Mouse (Mus musculus) Muller cell, postnatal 12 days (primary cell): ENCODE measurements around the gene Sh3d19.

ENCODE experiments used
- DNase-seq: peaks from one replicate; pipeline ENCODE4 v3.0.0-alpha.2; 2015; ENCODE audit errors: inconsistent ontology term

The Sh3d19 gene

GRCm38 (mm10) chr3:85970742-85971598 is at the start of gene Sh3d19:
Gene Sh3d19, plus strand, starts transcription at chr3:85971109.
- DNase-seq, result peak; percentile 92

- DNase-seq, result peak; percentile 11
Measured at GRCm38 (mm10) chr3:85922331-85922730, 48.6 kb upstream of the Sh3d19 start.

DNA sequence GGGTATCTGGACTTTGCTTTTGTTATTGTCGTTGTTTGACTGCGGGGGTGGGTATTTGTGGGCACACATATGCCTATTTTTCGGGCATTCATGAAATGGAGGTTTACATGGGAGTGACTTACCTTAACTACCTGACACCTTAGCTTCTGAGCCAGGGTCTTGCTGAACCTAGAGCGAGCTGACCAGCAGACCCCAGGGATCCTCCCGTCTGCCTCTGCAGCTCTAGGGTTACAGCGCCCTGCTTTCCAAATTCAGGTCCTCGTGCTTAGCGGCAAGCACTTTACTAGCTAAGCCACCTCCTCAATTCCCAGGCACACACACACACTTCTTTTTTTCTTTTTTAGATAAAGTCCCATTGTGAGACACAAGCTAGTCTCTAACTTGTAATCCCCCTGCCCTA is 47.6 kb upstream of the Sh3d19 start:
- no peak for DNase-seq

DNA sequence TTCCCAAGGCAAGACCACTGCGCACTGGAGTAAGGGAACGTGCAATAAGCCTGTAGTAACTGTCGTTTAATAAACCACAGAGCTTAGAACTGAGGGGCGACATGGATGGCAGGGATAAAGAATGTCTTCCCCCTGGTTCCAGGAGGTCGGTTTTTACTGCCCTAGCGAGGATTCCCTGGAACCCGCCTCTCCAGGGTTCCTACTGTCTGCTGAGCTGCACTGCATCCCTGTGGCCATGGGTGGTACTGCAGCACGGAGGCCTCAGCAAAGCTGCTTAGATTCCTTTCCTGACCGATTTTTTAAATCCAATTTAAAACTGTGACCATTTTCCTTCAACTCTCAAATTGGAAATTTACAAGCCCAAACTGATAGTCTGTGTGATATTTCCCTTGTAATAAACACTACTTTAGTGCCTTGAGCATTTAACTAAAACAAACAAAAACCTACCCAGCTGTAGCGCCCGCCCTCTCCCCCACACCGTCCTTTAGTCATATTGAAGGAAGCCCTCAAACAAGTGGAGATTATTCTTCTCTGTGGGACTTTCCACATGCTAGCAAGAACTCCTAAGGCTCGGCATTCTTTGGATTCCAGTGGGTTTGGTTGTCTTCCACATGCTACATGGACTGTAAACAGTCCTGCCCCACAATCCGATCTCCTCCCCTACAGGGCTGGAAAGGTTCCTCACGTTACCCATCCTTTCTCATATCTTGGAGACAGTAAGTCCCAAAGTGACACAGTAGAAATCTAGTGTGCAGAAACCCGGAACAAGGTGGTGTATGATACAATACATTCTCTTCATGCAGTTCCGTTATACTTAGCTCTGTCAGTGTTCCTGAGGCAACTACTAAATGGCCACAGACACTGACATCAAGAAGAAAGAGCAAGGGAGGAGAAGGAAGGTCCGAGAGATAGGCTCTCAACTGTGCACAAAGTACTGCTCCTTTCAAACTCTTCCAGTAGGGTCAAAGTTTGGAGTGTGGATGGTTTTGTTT is 46.7 kb upstream of the Sh3d19 start:
- peak; percentile 96 for DNase-seq

GRCm38 (mm10) chr3:85927296-85927695 is 43.6 kb upstream of the Sh3d19 start:
- no peak for DNase-seq

DNA sequence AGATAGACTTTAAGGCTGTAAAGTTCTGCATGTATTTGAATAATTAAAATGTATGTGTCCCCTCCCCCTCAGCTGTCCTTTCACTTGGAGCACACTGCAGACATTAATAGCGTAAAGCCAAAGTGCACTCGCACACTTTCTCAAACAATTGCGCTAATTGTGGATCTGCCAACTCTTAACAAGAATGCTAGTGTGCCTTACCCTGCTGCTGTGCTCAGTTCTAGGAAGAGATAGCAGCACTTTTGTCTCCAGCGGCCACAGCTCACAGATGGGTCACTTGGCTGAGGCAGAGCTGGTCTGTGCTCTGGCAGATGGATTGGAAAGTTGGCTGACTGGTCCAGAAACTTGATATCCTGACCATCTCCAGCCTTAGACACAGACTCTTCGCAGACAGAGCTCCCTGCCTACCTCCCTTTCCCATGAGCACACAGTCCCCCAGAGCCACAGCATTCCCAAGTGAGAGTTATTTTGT is 42.7 kb upstream of the Sh3d19 start:
- peak; percentile 87 for DNase-seq

GRCm38 (mm10) chr3:85929711-85930110 is 41.2 kb upstream of the Sh3d19 start:
- peak; percentile 44 for DNase-seq

- peak; percentile 78 for DNase-seq
Measured at GRCm38 (mm10) chr3:85930671-85931255, 40.1 kb upstream of the Sh3d19 start.

DNA sequence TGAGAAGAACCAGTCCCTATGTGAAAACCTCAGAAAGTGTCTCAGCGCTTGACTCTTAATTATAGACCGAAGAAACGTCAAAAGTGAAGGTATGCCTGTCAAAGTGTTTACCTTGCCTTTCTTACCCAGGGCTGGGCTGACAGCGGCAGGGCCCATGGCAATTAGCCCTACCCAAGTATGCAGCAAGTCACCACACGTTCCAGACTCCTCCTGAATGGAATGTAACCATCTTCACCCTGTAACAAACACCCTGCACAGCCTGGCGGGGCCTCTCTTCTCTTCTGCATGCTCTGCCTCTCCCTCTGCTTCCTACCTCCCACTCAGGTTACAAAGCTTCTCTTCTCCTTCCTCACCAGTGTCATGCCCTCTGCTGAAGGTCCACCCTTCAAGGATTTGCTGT is 39.0 kb upstream of the Sh3d19 start:
- no peak for DNase-seq

GRCm38 (mm10) chr3:85933586-85933985 is 37.3 kb upstream of the Sh3d19 start:
- no peak for DNase-seq

GRCm38 (mm10) chr3:85950914-85951313 is 20.0 kb upstream of the Sh3d19 start:
- no peak for DNase-seq

- DNase-seq, result no peak
Measured at GRCm38 (mm10) chr3:85952696-85953283, 18.1 kb upstream of the Sh3d19 start.

- no peak for DNase-seq
Measured at GRCm38 (mm10) chr3:85955269-85955668, 15.6 kb upstream of the Sh3d19 start.

DNA sequence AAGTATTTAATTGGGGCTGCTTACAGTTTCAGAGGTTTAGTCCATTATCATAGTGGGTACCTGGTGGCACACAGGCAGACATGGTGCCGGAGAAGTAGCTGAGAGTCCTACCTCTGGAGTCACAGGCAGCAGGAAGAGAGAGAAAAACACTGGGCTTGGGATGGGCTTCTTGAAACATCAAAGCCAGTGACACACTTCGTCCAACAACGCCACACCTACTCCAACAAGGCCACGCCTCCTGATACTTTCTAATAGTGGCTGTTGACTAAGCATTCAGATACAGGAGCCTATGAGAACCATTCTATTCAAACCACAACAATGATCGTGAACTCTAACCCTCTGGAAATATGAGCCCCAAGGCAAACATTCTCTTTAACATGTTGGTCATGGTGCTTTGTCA is 15.2 kb upstream of the Sh3d19 start:
- DNase-seq, result no peak

DNA sequence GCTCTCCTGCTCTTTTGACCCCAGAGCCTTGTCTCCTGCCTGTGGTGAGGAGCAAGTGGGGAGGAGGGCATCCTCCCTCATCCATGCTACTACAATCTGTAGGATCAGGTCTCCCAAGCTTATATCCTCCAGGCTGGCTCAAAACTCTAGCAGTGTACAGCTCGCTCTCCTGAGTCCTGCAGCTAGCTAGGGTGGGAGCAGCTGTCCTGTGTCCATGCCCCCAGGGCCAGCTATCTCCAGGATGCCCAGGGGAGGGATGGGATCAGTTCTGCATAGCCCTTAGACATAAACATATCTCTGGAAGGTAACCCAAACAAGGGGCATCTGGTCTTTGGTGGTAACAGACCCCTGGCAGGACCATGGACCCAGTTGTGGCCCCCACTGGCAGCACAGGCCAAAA is 11.2 kb upstream of the Sh3d19 start:
- no peak for DNase-seq

- no peak for DNase-seq
Measured at GRCm38 (mm10) chr3:85961134-85961533, 9.8 kb upstream of the Sh3d19 start.

DNA sequence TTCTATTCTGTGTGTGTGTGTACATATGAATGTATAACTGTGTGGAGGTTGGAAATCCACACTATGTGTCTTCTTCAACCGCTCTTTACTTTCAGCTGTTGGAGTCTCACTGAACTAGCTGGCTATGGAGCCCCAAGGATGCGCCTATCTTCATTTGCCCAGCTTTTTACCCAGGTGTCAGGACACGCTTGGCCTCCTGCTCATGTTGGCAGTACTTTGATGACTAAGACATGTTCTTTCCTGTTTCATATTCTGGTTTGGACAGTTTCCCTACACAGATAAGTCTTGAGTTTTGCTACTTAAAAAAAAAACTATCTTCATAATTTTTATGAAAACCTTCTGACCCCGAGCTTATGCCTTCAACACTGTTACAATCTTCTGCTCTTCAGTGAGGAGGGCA is 5.4 kb upstream of the Sh3d19 start:
- no peak for DNase-seq

DNA sequence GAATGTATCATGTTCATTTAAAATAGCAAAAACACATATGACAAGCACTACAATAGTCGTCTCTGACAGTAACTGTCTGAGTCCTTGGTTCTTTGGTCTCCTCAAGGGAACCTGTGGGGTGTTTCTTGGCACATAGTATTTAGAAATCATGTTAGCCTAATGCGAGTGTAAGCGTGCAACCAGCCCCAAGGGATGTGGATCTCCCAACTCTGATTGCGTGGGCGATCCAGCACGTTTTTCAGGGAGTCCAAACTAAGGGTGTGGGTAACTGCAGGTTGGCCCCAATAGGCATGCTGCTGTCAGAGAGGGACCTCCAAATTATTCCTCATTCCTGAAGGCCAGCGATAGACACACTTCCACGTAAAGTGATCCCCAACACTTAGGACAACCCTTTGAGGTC is 1.9 kb upstream of the Sh3d19 start:
- DNase-seq, result no peak

DNA sequence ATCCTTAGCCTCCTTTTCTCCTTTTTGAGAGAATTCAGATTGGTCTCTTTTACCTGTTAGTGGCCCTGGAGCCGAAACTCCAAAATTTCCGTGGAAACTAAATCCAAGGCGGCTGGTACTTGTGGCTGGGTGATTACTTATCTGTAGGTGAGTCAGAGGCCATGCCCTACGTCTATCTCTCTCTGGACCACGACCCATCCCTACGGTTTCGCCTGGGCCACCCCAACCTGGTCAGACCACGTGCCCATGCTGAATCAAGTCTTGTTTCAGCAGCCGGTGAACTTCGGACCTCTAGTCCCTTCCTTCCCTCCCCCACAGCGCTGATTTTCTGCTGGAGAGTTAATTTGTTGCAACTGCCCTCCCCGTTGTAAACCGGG is 678 bp downstream of the Sh3d19 start:
- DNase-seq, result peak; percentile 43

- no peak for DNase-seq
Measured at GRCm38 (mm10) chr3:85973376-85974140, 2.6 kb downstream of the Sh3d19 start.

DNA sequence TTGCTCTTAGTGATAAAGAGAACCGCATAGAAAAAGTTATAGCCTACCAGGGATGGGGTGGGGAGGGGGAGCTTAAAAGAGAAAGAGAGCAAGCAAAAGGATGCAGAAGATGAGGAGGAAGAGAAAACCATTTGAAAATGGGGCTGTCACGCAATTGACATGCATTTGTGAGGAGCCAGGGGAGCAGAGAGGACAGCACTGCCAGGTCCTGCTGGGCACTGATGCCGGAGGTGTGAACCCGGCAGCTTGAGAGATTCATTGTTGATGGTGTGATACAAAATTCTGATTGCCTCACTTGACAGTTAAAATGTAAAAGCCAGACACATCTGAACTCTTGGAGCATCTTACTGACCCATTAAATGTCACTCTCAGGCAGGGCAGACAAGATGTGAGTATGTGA is 3.5 kb downstream of the Sh3d19 start:
- DNase-seq, result no peak
